Mouse (Mus musculus) cerebellum, adult 18-20 months (tissue): ENCODE measurements at regions not wholly inside any gene's neighbourhood (a gene's known extent, or its start where the extent isn't known, plus 50 kb on each side); places are given as distances from the start of the nearest gene placed in this dataset.

ENCODE experiments used
- DNase-seq, 2 experiments: peaks; one replicate each; pipeline ENCODE4 v3.0.0; 2021

DNA sequence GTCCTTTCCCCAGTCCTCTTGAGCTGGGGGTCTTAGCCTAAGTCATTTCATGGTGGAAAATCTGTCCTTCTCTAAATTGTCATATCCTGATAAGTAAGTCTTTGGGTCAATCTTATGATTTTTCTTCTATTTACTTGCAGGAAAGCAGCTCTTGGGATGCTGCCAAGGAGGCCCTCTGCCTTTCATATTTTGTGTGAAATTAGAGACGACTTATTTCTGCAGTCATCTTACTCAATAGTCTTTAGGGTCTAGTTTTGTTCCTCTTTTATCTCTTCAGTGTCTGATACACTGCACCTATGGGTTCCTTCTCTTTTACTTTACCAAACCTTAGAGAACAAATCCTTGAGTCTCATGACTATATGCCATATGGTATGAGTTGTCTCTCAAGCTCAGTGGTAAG is 196.0 kb upstream of the Jun start:
- DNase-seq, result no peak

- no peak for DNase-seq
Observed at GRCm38 (mm10) chr4:95249031-95249430, 197.0 kb upstream of the Jun start.

DNA sequence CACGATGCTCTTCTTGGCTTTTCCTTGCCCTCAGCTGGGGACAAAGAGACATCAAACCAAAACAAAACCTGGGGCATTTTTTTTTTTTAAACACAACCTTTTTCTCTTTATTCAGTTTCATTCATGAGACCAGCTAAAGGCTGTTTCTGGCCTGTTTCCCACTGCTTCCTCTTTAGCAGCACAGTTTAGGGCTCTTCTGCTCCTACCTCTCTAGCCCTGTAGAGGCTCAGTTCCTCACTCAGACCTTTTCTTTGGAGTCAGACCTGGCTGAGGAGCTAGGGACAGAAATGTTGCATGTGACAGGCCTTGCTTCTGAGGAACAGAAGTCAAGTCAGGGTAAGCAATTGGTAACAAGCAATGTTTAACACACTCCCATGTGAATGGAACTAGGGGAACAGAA is 198.1 kb upstream of the Jun start:
- no peak for DNase-seq

- no peak for DNase-seq
Observed at GRCm38 (mm10) chr4:95269766-95270165, 217.7 kb upstream of the Jun start.

DNA sequence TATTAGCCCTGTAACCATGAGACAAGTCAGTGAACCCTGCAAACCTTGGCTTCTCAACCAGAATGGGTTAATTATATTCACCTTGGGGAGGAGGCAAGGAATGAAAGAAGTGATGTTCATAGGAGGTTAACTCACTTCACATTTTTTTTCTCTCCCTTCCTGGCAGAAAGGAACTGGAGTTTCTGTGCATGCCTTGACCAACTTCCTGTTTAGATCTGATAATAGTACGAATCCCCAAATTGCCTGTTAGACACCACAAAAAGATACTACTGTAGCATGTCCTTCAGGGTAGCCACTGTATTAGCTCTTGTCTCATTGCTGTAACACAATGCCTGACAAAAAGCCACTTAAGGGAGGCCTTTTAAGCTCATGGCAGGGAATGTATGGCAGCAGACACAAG is 218.4 kb upstream of the Jun start:
- DNase-seq, result no peak

- no peak for DNase-seq
Observed at GRCm38 (mm10) chr4:95276231-95276630, 224.2 kb upstream of the Jun start.

DNA sequence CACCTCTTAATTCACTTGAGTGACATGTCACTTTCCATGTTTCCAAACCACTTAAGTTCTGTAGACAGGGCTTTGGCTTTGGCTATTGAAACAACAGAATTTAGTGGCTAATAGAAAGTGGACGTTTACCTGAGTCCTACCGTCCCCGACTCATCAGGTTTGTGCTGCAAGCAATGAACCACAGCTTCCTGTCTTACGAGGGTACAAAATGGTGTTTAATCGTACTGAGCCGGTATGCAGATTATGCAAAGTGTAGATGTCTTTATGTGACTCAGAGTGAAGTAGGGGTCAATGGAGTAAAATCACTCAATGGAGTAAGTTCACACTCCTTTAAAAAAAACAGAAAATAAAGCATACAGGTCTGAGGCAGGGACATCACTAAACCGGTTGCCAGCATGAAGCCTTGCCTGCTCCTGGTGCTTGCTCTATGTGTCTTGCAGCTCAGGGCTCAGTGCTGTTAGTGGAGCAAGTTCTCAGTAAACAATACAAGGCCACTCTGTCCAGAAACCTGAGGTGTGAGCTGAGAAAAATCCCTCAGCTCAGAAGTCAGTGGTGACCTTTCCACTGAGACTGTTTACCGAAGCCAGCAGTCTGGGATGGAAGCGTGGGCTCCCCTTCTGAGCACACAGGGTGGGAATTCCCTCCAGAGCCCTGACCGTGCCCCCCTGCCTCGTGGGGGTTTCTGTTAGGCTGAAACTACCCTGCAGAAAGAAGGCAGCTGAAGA is 226.1 kb upstream of the Jun start:
- DNase-seq, result no peak

DNA sequence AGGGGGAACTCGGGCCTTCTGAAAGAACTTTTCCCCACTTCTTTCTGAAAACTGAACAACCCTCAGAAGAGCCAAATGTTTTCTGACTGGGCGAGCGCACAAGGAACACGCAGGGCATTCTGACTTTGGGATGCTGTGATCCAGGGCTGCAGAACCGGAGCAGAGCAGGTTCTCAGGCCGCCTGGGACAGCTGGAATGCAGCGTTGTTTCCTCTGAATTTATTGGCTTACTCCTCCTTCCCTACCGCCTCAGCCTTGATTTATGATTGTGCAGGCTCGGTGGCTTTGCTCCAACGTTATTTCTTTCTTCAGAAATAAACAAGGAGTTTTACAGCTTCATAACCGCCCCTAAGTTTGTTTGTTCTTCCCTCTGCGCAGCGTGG is 226.7 kb upstream of the Jun start:
- no peak for DNase-seq

- DNase-seq, result no peak
Observed at GRCm38 (mm10) chr4:95279200-95279599, 227.2 kb upstream of the Jun start.

GRCm38 (mm10) chr4:95282083-95282482 is 230.1 kb upstream of the Jun start:
- no peak for DNase-seq

GRCm38 (mm10) chr4:95283789-95284188 is 231.8 kb upstream of the Jun start:
- peak; percentile 6 to 17 for DNase-seq

DNA sequence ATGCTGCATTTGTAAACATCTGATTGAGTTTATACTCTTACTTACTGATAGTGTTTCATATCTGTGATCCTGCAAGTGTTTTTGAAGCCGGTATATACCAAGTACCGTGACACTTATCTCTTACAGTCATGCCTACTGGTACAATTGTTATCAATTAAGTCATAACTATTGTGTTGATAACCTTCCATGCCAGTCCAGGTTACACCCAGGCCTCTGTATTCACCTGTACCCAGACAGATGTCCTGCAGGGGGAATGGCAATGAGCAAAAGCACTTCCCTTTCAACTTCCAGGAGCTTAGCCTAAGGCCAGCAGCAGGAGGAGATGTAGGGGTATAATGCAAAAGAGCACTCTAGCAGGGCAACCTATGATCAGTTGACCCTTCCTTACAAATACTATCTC is 232.2 kb upstream of the Jun start:
- no peak for DNase-seq

DNA sequence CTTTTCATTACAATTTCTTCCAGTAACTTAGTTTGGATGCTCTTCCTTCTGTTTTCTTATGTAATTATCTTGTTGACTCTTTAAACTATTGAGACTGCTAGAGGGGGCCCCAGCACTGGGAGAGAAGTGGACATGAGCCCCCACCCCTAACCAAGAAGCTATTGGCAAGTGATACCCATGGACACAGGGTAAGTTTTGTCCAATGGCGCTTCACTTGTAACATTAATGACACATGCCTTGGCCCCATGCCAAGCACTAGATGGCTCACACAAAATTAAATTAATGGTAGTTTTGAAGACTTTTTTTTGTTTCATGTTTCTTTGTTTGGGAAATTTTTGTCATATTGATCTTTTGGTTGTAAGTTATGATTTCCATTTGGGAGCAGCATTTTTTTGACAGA is 232.7 kb upstream of the Jun start:
- DNase-seq, result no peak

GRCm38 (mm10) chr4:95290321-95290720 is 238.3 kb upstream of the Jun start:
- no peak for DNase-seq

DNA sequence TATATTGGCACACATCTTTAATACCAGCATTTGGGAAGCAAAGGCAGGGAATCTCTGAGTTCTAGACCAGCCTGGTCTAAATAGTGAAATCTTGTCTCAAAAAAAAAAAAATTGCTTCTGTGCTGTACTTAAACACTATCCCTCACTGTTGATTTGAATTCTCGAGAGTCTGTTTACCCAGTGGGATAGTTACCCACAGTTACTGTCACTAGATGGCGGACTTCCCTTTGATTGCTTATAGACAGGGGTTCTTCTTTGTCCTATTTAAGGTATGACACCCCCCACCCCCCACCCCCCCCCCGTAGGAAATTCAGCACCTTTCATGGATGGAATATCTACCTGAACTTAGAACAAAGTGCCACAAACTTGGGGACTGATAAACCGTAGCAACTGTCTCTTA is 242.1 kb upstream of the Jun start:
- no peak for DNase-seq

DNA sequence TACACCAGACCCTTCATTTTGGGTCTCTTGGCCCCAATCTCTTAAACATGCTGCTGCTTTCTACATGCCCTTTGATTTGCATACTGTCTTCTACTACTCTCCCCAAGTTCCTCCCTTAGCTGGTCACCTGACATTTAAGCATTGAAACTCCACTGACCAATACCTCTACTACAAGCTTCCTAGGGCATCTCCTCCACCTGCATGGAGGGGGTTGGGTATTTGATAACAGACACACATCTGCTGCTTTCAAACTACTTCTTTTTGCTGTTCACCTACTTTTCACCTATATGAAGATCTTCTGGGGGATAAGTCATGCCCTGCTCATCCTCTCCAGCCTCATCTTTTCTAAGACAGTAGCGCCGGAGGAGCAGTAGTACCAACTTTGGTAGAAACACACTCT is 249.9 kb upstream of the Jun start:
- DNase-seq, result no peak

GRCm38 (mm10) chr4:95303337-95303736 is 251.3 kb upstream of the Jun start:
- DNase-seq, result no peak

DNA sequence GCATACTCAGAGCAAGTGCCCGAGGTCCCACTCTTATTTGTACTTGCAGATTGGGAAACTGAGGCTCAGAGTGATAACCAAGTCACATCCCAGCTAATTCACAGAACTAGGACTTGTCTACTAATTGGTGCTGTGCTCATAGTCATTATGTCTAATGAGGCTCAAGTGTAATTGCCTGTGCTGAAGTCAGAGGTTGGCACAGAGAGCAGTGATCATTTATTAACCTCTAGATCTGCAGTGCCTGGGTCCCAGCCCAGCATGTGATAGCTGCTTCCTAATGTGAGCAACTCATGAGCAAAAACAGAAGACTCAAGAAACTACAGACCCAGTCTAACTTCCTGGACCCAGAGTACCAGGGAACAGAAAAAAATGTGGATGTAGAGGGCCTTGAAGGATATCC is 252.0 kb upstream of the Jun start:
- no peak for DNase-seq

- no peak for DNase-seq
Observed at GRCm38 (mm10) chr4:95307134-95307533, 250.2 kb upstream of the Fggy start.

GRCm38 (mm10) chr4:95308469-95308895 is 248.8 kb upstream of the Fggy start:
- no peak for DNase-seq

GRCm38 (mm10) chr4:95310410-95310809 is 246.9 kb upstream of the Fggy start:
- DNase-seq, result no peak

GRCm38 (mm10) chr4:95317821-95318290 is 239.5 kb upstream of the Fggy start:
- DNase-seq, result no peak

- no peak for DNase-seq
Observed at GRCm38 (mm10) chr4:95318561-95318960, 238.7 kb upstream of the Fggy start.

DNA sequence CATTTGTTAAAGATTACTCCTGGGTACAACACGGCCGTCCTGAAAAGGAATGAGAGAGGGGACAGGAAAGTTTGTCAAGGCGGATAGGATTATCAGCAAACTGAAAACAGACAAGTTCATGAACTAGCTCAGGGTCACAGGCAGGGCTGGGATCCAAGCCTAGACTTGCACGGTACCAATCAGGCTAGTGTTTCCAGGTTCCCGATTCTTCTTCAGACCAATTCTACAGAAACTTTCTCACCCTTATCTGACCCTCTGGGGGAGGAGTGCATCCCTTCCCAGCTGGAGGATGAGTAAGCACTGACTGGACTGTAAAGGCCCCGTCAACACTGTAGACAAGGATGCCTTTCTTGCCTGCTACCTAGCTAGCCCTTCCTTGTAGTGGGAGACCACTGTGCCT is 238.3 kb upstream of the Fggy start:
- no peak for DNase-seq

DNA sequence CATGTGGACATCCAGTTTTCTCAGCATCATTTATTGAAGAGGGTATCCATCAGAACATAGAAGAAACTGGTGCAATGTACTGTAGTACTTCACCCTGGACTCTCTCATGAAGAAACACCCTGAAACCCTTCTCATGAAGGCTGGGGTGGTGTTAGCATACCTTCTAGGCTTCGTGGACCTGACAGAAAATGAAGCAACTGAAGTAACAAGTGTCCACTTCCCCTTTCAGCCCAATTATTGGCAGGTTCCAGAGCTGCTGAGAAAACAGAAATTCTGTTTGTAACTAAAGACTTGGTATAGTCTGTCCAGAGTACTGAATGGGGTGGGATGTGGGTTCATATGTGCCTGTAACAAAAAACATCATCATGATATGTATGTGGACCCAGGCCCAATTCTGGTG is 231.4 kb upstream of the Fggy start:
- DNase-seq, result no peak
